Mouse (Mus musculus): Measurements from ENCODE around the gene Csnk1d. TPM values are rescaled to one million over a fixed set of nuclear protein-coding genes. Genes with fewer than 3 reads are reported as not detected.

Csnk1d gene
- polyA plus RNA-seq, 2 experiments, result 17.1 to 27.0 TPM

- H3K9me3 ChIP-seq (ENCODE audit: control insufficient read depth, low read length), result no peaks in the 10 kb centered on the region
- H3K9ac ChIP-seq (replicated peaks), result no peak overlapping the region
- no peak for DNase-seq (ENCODE audit: low read depth in 3 of 3, low spot score in 3 of 3)
- H3K4me3 ChIP-seq (ENCODE audit: insufficient read depth in 1 of 2, low read depth in 2 of 2, low read length in 2 of 2), result no peak overlapping the region
- no peak overlapping the region for H3K27ac ChIP-seq
- peaks cover 98% of the 10 kb centered on the region for H3K36me3 ChIP-seq (replicated peaks; ENCODE audit: control insufficient read depth, insufficient read depth, low read depth)
- 87% methylated on average over 5 of the region's 5 CpGs for WGBS (ENCODE audit: insufficient replicate concordance)
- H3K27me3 ChIP-seq (ENCODE audit: control insufficient read depth, insufficient read depth, low read length), result no peaks in the 10 kb centered on the region
- no peak for ATAC-seq (ENCODE audit: insufficient read depth)
- no peak overlapping the region for H3K4me2 ChIP-seq (ENCODE audit: low read depth)
- H3K4me1 ChIP-seq (replicated peaks; ENCODE audit: control insufficient read depth in 2 of 2, insufficient read depth in 2 of 2, low read length in 1 of 2), result no peaks in the 10 kb centered on the region
- no peak for TF ChIP-seq CTCF (IDR thresholded peaks at IDR 0.05; ENCODE audit: low read depth)
Measured at GRCm38 (mm10) chr11:120969742-120970141, 21.4 kb downstream of the Csnk1d start.

GRCm38 (mm10) chr11:120965587-120965986 is 25.5 kb downstream of the Csnk1d start:
- 82% methylated on average over 4 of the region's 4 CpGs for WGBS (ENCODE audit: insufficient replicate concordance)
- ATAC-seq (ENCODE audit: insufficient read depth), result no peak
- H3K4me2 ChIP-seq (ENCODE audit: low read depth), result no peak overlapping the region
- no peak overlapping the region for H3K27ac ChIP-seq
- H3K4me1 ChIP-seq (replicated peaks; ENCODE audit: control insufficient read depth in 2 of 2, insufficient read depth in 2 of 2, low read length in 1 of 2), result no peaks in the 10 kb centered on the region
- no peaks in the 10 kb centered on the region for H3K9me3 ChIP-seq (ENCODE audit: control insufficient read depth, low read length)
- no peaks in the 10 kb centered on the region for H3K27me3 ChIP-seq (ENCODE audit: control insufficient read depth, insufficient read depth, low read length)
- no peak overlapping the region for H3K4me3 ChIP-seq (ENCODE audit: insufficient read depth in 1 of 2, low read depth in 2 of 2, low read length in 2 of 2)
- no peak overlapping the region for H3K9ac ChIP-seq (replicated peaks)
- no peak for TF ChIP-seq CTCF (IDR thresholded peaks at IDR 0.05; ENCODE audit: low read depth)
- TF ChIP-seq EP300 (IDR thresholded peaks at IDR 0.05; ENCODE audit: low read depth), result no peak
- DNase-seq (ENCODE audit: low read depth in 3 of 3, low spot score in 3 of 3), result no peak
- peaks cover 85% of the 10 kb centered on the region for H3K36me3 ChIP-seq (replicated peaks; ENCODE audit: control insufficient read depth, insufficient read depth, low read depth)

- no peak for TF ChIP-seq EP300 (IDR thresholded peaks at IDR 0.05; ENCODE audit: low read depth)
- Histone ChIP-seq H3K4me1 (replicated peaks; ENCODE audit: control insufficient read depth in 2 of 2, insufficient read depth in 2 of 2, low read length in 1 of 2) (no peaks in the 10 kb centered on the region; a peak in 1 of 4 replicates), H3K4me3 (ENCODE audit: insufficient read depth in 1 of 2, low read depth in 2 of 2, low read length in 2 of 2) (no peak overlapping the region), H3K27ac (no peak overlapping the region), H3K27me3 (ENCODE audit: control insufficient read depth, insufficient read depth, low read length) (no peaks in the 10 kb centered on the region), H3K36me3 (replicated peaks; ENCODE audit: control insufficient read depth, insufficient read depth, low read depth) (peaks cover 75% of the 10 kb centered on the region), H3K9ac (replicated peaks) (no peak overlapping the region), H3K9me3 (ENCODE audit: control insufficient read depth, low read length) (no peaks in the 10 kb centered on the region), H3K4me2 (ENCODE audit: low read depth) (no peak overlapping the region)
- DNase-seq (ENCODE audit: low read depth in 3 of 3, low spot score in 3 of 3) (no peak), ATAC-seq (ENCODE audit: insufficient read depth) (no peak)
- WGBS (ENCODE audit: insufficient replicate concordance), result 87% methylated on average over 10 of the region's 10 CpGs
Measured at GRCm38 (mm10) chr11:120964195-120965157, 26.7 kb downstream of the Csnk1d start.

- Histone ChIP-seq H3K9ac (replicated peaks) (no peak overlapping the region), H3K9me3 (ENCODE audit: control insufficient read depth, low read length) (no peaks in the 10 kb centered on the region), H3K36me3 (replicated peaks; ENCODE audit: control insufficient read depth, insufficient read depth, low read depth) (peaks cover 68% of the 10 kb centered on the region), H3K27ac (no peak overlapping the region), H3K27me3 (ENCODE audit: control insufficient read depth, insufficient read depth, low read length) (no peaks in the 10 kb centered on the region), H3K4me3 (ENCODE audit: insufficient read depth in 1 of 2, low read depth in 2 of 2, low read length in 2 of 2) (no peak overlapping the region), H3K4me2 (ENCODE audit: low read depth) (no peak overlapping the region), H3K4me1 (replicated peaks; ENCODE audit: control insufficient read depth in 2 of 2, insufficient read depth in 2 of 2, low read length in 1 of 2) (no peaks in the 10 kb centered on the region; a peak in 1 of 4 replicates)
- TF ChIP-seq EP300 (IDR thresholded peaks at IDR 0.05; ENCODE audit: low read depth), result no peak
- TF ChIP-seq CTCF (IDR thresholded peaks at IDR 0.05; ENCODE audit: low read depth), result no peak
- DNase-seq (ENCODE audit: low read depth in 3 of 3, low spot score in 3 of 3) (no peak), ATAC-seq (ENCODE audit: insufficient read depth) (no peak)
- whole genome bisulfite sequencing (ENCODE audit: insufficient replicate concordance), result 84% methylated on average over 7 of the region's 7 CpGs
Measured at GRCm38 (mm10) chr11:120962909-120963308, 28.2 kb downstream of the Csnk1d start.

GRCm38 (mm10) chr11:120962050-120962771 is 28.9 kb downstream of the Csnk1d start:
- 80% methylated on average over 13 of the region's 13 CpGs for WGBS (ENCODE audit: insufficient replicate concordance)
- H3K9ac ChIP-seq (replicated peaks), result no peak overlapping the region
- H3K9me3 ChIP-seq (ENCODE audit: control insufficient read depth, low read length), result no peaks in the 10 kb centered on the region
- peaks cover 66% of the 10 kb centered on the region for H3K36me3 ChIP-seq (replicated peaks; ENCODE audit: control insufficient read depth, insufficient read depth, low read depth)
- ATAC-seq (ENCODE audit: insufficient read depth) (no peak), DNase-seq (ENCODE audit: low read depth in 3 of 3, low spot score in 3 of 3) (no peak)
- H3K4me2 ChIP-seq (ENCODE audit: low read depth), result no peak overlapping the region
- H3K27ac ChIP-seq, result no peak overlapping the region
- no peaks in the 10 kb centered on the region; a peak in 1 of 4 replicates for H3K4me1 ChIP-seq (replicated peaks; ENCODE audit: control insufficient read depth in 2 of 2, insufficient read depth in 2 of 2, low read length in 1 of 2)
- H3K4me3 ChIP-seq (ENCODE audit: insufficient read depth in 1 of 2, low read depth in 2 of 2, low read length in 2 of 2), result no peak overlapping the region
- no peaks in the 10 kb centered on the region for H3K27me3 ChIP-seq (ENCODE audit: control insufficient read depth, insufficient read depth, low read length)
- TF ChIP-seq CTCF (IDR thresholded peaks at IDR 0.05; ENCODE audit: low read depth) (no peak), EP300 (IDR thresholded peaks at IDR 0.05; ENCODE audit: low read depth) (no peak)

All from liver, embryonic 14.5 days (tissue).